Mouse (Mus musculus): ENCODE data around the gene Scn3a. TPM values are rescaled to one million over a fixed set of nuclear protein-coding genes. Genes with fewer than 3 reads are reported as not detected.

The Scn3a gene
- polyA plus RNA-seq, 1 experiment = 0.05 TPM

DNA sequence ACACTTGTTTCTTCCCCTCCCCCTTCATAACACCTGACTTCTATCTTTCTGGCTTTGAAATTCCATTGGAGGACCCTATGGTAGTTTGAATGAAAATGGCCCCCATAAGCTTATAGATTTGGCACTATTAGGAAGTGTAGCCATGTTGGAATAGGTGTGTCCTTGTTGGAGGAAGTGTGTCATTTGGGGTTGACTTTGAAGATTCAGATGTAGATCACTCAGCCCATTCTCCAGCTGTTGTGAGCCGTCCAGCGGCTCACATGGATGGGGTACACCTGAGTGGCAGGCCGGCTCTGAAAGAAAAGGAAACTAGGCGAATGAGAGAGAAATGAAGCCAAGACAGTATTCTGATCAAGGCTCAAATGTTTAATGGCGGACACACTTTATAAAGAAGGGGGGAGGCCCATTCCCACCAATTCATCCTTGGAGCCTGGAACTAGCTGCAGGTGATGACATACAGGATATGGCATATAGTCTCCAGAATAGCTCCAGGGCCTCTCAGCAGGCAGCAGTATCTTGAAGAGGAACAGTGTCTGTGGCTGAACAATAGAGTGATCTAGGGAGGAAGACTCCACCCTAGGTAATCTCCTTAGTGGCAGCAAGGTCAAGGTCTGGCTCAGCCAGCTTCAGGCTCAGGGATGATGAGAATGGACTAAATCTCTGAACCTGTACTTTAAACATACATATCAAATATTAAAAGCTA is 118.2 kb downstream of the Scn3a start:
- Histone ChIP-seq H3ac (ENCODE audit: control insufficient read depth, insufficient read length) (no peak overlapping the region), H3K27me3 (ENCODE audit: control insufficient read depth, insufficient read depth, insufficient read length) (no peaks in the 10 kb centered on the region), H3K36me3 (ENCODE audit: control insufficient read depth, insufficient read depth) (no peaks in the 10 kb centered on the region), H3K79me2 (ENCODE audit: control insufficient read depth, insufficient read depth) (no peaks in the 10 kb centered on the region), H3K4me2 (ENCODE audit: low read depth) (no peak overlapping the region), H3K4me3 (no peak overlapping the region)
- TF ChIP-seq MAX (IDR thresholded peaks at IDR 0.05; ENCODE audit: low read depth) (no peak), POLR2A (IDR thresholded peaks at IDR 0.05; ENCODE audit: insufficient read length, low read depth) (no peak), MYOD1 (IDR thresholded peaks at IDR 0.05; ENCODE audit: control insufficient read depth in 1 of 3, insufficient read length in 2 of 3, low read depth in 2 of 3) (no peak), MYOG (IDR thresholded peaks at IDR 0.05; ENCODE audit: control insufficient read depth in 1 of 3, insufficient read depth in 1 of 3, insufficient read length in 2 of 3, low read depth in 2 of 3) (no peak), USF1 (IDR thresholded peaks at IDR 0.05; ENCODE audit: low read depth) (no peak), E2F4 (IDR thresholded peaks at IDR 0.05; ENCODE audit: insufficient read depth) (no peak), TCF3 (IDR thresholded peaks at IDR 0.05; ENCODE audit: insufficient read length, low read depth) (no peak), CEBPB (IDR thresholded peaks at IDR 0.05; ENCODE audit: insufficient read depth, poor library complexity, severe bottlenecking) (no peak), REST (IDR thresholded peaks at IDR 0.05; ENCODE audit: insufficient read depth, insufficient read length) (no peak), TCF12 (IDR thresholded peaks at IDR 0.05; ENCODE audit: insufficient read depth, poor library complexity, severe bottlenecking) (no peak), POLR2AphosphoS2 (IDR thresholded peaks at IDR 0.05; ENCODE audit: insufficient read length, low read depth) (no peak), SRF (IDR thresholded peaks at IDR 0.05; ENCODE audit: control insufficient read depth, insufficient read length, low read depth) (no peak)

DNA sequence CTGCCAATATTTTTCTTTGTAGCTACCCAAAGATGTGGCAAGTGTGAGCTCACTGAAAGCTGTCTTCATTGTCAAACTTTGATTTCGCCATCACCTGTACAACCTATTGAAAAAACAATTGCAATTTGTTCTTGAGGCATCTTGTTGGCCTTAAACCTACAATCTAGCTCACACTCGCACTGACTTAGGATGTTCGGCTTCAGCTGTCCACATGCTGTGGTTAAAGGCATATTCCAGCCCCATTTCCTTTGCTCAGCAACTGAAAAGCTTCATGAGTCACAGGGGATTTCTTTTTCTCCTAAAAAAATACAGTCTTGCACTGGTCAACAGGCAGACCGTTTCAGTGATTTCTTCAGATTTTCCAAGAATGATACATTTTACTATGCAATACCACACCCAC is 124.3 kb downstream of the Scn3a start:
- TF ChIP-seq MYOD1 (IDR thresholded peaks at IDR 0.05; ENCODE audit: control insufficient read depth in 1 of 3, insufficient read length in 2 of 3, low read depth in 2 of 3) = peak in 2 of 3 experiments; percentile 63 to 71
- peak in 1 of 3 experiments; percentile 28 for TF ChIP-seq MYOG (IDR thresholded peaks at IDR 0.05; ENCODE audit: control insufficient read depth in 1 of 3, insufficient read depth in 1 of 3, insufficient read length in 2 of 3, low read depth in 2 of 3)
- no peak for TF ChIP-seq POLR2AphosphoS2 (IDR thresholded peaks at IDR 0.05; ENCODE audit: insufficient read length, low read depth)

DNA sequence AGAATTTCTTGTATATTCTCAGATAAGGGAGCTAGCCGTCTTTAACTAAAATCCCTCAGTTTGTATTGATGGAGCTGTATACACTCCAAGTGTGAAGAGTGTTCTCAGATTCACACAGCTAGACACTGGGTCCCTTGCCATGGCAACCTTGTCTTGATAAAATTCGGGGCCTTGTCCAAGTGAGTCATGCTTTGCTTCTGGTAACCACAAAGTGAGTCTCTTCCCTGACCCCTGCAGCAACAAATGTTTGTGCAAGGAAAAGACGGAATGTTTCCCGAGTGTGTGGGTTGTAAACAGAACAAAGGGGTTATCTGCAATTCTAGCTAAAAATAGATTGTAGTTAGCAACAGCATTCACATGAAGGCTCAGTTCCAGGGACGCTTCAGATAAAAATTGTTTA is 125.9 kb downstream of the Scn3a start:
- H3K4me2 ChIP-seq (ENCODE audit: low read depth) = peak overlapping the region; percentile 76
- no peaks in the 10 kb centered on the region for H3K36me3 ChIP-seq (ENCODE audit: control insufficient read depth, insufficient read depth)
- TF ChIP-seq TCF3 (IDR thresholded peaks at IDR 0.05; ENCODE audit: insufficient read length, low read depth) = no peak
- no peak for TF ChIP-seq TCF12 (IDR thresholded peaks at IDR 0.05; ENCODE audit: insufficient read depth, poor library complexity, severe bottlenecking)
- no peak for TF ChIP-seq USF1 (IDR thresholded peaks at IDR 0.05; ENCODE audit: low read depth)
- no peak for TF ChIP-seq REST (IDR thresholded peaks at IDR 0.05; ENCODE audit: insufficient read depth, insufficient read length)
- no peak for TF ChIP-seq POLR2AphosphoS2 (IDR thresholded peaks at IDR 0.05; ENCODE audit: insufficient read length, low read depth)
- TF ChIP-seq MYOD1 (IDR thresholded peaks at IDR 0.05; ENCODE audit: control insufficient read depth in 1 of 3, insufficient read length in 2 of 3, low read depth in 2 of 3) = peak in 1 of 3 experiments; percentile 15
- TF ChIP-seq MAX (IDR thresholded peaks at IDR 0.05; ENCODE audit: low read depth) = no peak
- peak; percentile 46; the same call in 1 of the 2 replicates for TF ChIP-seq CEBPB (IDR thresholded peaks at IDR 0.05; ENCODE audit: insufficient read depth, poor library complexity, severe bottlenecking)
- TF ChIP-seq POLR2A (IDR thresholded peaks at IDR 0.05; ENCODE audit: insufficient read length, low read depth) = no peak
- no peak for TF ChIP-seq MYOG (IDR thresholded peaks at IDR 0.05; ENCODE audit: control insufficient read depth in 1 of 3, insufficient read depth in 1 of 3, insufficient read length in 2 of 3, low read depth in 2 of 3)
- H3K79me2 ChIP-seq (ENCODE audit: control insufficient read depth, insufficient read depth) = no peaks in the 10 kb centered on the region
- no peak overlapping the region for H3K4me3 ChIP-seq
- H3ac ChIP-seq (ENCODE audit: control insufficient read depth, insufficient read length) = no peak overlapping the region
- no peaks in the 10 kb centered on the region for H3K27me3 ChIP-seq (ENCODE audit: control insufficient read depth, insufficient read depth, insufficient read length)

More for the DNA sequence above, 124.3 kb downstream of the Scn3a start:
- Histone ChIP-seq H3K4me2 (ENCODE audit: low read depth) (peak overlapping the region; percentile 52), H3K27me3 (ENCODE audit: control insufficient read depth, insufficient read depth, insufficient read length) (no peaks in the 10 kb centered on the region), H3K4me3 (no peak overlapping the region), H3K36me3 (ENCODE audit: control insufficient read depth, insufficient read depth) (no peaks in the 10 kb centered on the region), H3K79me2 (ENCODE audit: control insufficient read depth, insufficient read depth) (no peaks in the 10 kb centered on the region), H3ac (ENCODE audit: control insufficient read depth, insufficient read length) (no peak overlapping the region)

DNA sequence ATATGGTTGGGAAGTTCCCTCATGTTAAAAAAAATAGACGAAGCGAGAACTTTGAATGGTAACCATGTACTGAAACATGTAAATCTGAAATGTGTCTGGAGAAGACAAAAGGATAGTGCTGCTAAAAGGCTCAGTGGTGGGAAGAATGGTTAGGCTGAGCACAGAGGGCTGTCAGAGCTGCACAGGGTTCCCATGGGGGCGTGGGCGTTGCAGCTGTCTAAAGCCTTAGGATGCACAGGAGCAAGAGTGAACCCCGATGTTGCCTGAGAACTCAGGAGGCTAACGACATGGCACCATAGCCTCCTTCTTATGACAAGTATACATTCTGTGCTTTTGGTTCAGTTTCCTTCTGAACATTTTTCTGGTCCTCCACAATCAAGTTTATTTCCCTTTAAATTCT is 126.3 kb downstream of the Scn3a start:
- TF ChIP-seq MYOD1 (IDR thresholded peaks at IDR 0.05; ENCODE audit: control insufficient read depth in 1 of 3, insufficient read length in 2 of 3, low read depth in 2 of 3) (peak in 2 of 3 experiments; percentile 94 to 96), TCF12 (IDR thresholded peaks at IDR 0.05; ENCODE audit: insufficient read depth, poor library complexity, severe bottlenecking) (peak; percentile 11), MYOG (IDR thresholded peaks at IDR 0.05; ENCODE audit: control insufficient read depth in 1 of 3, insufficient read depth in 1 of 3, insufficient read length in 2 of 3, low read depth in 2 of 3) (peak in 2 of 3 experiments; percentile 80 to 87), MAX (IDR thresholded peaks at IDR 0.05; ENCODE audit: low read depth) (no peak)
- Histone ChIP-seq H3K4me2 (ENCODE audit: low read depth) (peak overlapping the region; percentile 76), H3K4me3 (no peak overlapping the region), H3K36me3 (ENCODE audit: control insufficient read depth, insufficient read depth) (no peaks in the 10 kb centered on the region), H3K79me2 (ENCODE audit: control insufficient read depth, insufficient read depth) (no peaks in the 10 kb centered on the region), H3K27me3 (ENCODE audit: control insufficient read depth, insufficient read depth, insufficient read length) (no peaks in the 10 kb centered on the region), H3ac (ENCODE audit: control insufficient read depth, insufficient read length) (no peak overlapping the region)

DNA sequence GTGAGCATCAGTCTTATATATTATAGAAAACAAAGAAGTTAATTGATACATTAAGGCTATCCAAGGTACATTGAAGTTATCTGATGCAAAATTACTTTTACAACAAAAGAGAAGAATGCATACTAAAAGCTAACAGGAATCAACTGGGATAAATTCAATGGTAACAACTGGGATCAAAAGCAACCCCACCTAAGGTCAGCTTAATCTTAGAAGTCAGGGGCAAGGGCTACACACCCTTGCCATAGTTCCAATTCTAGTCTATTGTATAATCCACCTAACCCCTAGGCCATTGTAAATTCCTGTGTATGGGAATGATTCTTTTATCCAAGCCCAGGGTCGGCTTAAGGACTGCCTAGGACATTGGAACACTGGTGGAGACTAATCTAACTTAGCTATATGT is 130.5 kb downstream of the Scn3a start:
- Histone ChIP-seq H3K36me3 (ENCODE audit: control insufficient read depth, insufficient read depth) (no peaks in the 10 kb centered on the region), H3K4me2 (ENCODE audit: low read depth) (no peak overlapping the region), H3ac (ENCODE audit: control insufficient read depth, insufficient read length) (no peak overlapping the region), H3K79me2 (ENCODE audit: control insufficient read depth, insufficient read depth) (no peaks in the 10 kb centered on the region), H3K4me3 (no peak overlapping the region), H3K27me3 (ENCODE audit: control insufficient read depth, insufficient read depth, insufficient read length) (no peaks in the 10 kb centered on the region)
- TF ChIP-seq USF1 (IDR thresholded peaks at IDR 0.05; ENCODE audit: low read depth) (no peak), MYOD1 (IDR thresholded peaks at IDR 0.05; ENCODE audit: control insufficient read depth in 1 of 3, insufficient read length in 2 of 3, low read depth in 2 of 3) (no peak), TCF12 (IDR thresholded peaks at IDR 0.05; ENCODE audit: insufficient read depth, poor library complexity, severe bottlenecking) (no peak), REST (IDR thresholded peaks at IDR 0.05; ENCODE audit: insufficient read depth, insufficient read length) (no peak), TCF3 (IDR thresholded peaks at IDR 0.05; ENCODE audit: insufficient read length, low read depth) (no peak), MAX (IDR thresholded peaks at IDR 0.05; ENCODE audit: low read depth) (no peak), E2F4 (IDR thresholded peaks at IDR 0.05; ENCODE audit: insufficient read depth) (no peak), POLR2A (IDR thresholded peaks at IDR 0.05; ENCODE audit: insufficient read length, low read depth) (no peak)

Data from myocyte (in vitro differentiated cells).